Mouse (Mus musculus): ENCODE results near the gene Mynn. TPM values are rescaled to one million over a fixed set of nuclear protein-coding genes. Genes with fewer than 3 reads are reported as not detected.

The Mynn gene
- polyA plus RNA-seq (2015; fragmentation: Nextera tagmentation; extraction: Ambion mirVana): 14.1 and 14.5 TPM in 2 replicates

GRCm38 (mm10) chr3:30602065-30602739, at the start of gene Mynn:
Gene Mynn (plus strand): TSS chr3:30602065.

GRCm38 (mm10) chr3:30599711-30600545, 1.9 kb upstream of the Mynn start, which contains the start of gene Actrt3:
Gene Actrt3 (minus strand): TSS chr3:30599939.

GRCm38 (mm10) chr3:30644207-30644606, 42.3 kb downstream of the Mynn start, which contains the start of gene Lrriq4:
Gene Lrriq4 (plus strand): TSS chr3:30644507.

GRCm38 (mm10) chr3:30647440-30648090, 45.7 kb downstream of the Mynn start, which contains the start of gene Lrrc34:
Gene Lrrc34 (minus strand): TSS chr3:30647869.

Other genes with a start within 250 kb of the Mynn start
- 2.2 and 2.4 TPM in 2 replicates for gene Mecom, start 54.1 kb upstream of the Mynn start, polyA plus RNA-seq (2015; fragmentation: Nextera tagmentation; extraction: Ambion mirVana)
- not detected in 2 replicates for gene Actrt3, start 2.1 kb upstream of the Mynn start, polyA plus RNA-seq (2015; fragmentation: Nextera tagmentation; extraction: Ambion mirVana)
- gene Lrriq4, start 42.4 kb downstream of the Mynn start, polyA plus RNA-seq (2015; fragmentation: Nextera tagmentation; extraction: Ambion mirVana): not detected in 2 replicates
- gene Lrrc34, start 45.8 kb downstream of the Mynn start, polyA plus RNA-seq (2015; fragmentation: Nextera tagmentation; extraction: Ambion mirVana): 0.20 and 0.33 TPM in 2 replicates
- gene Lrrc31, start 97.8 kb downstream of the Mynn start, polyA plus RNA-seq (2015; fragmentation: Nextera tagmentation; extraction: Ambion mirVana): not detected in 2 replicates
- 0.04 and 0.07 TPM in 2 replicates for gene Samd7, start 144.2 kb downstream of the Mynn start, polyA plus RNA-seq (2015; fragmentation: Nextera tagmentation; extraction: Ambion mirVana)
- 96.5 and 100 TPM in 2 replicates for gene Sec62, start 190.8 kb downstream of the Mynn start, polyA plus RNA-seq (2015; fragmentation: Nextera tagmentation; extraction: Ambion mirVana)

All from spleen, postnatal 0 days (tissue).